Mouse (Mus musculus) left cerebral cortex, adult 2 months (tissue): ENCODE results near the gene Rfc2. TPM values are rescaled to one million over a fixed set of nuclear protein-coding genes. Genes with fewer than 3 reads are reported as not detected.

Source experiments
- DNase-seq, 2 experiments: peaks; one replicate each; pipeline ENCODE4 v3.0.0; 2021 to 2022; ENCODE audit warnings: low spot score in 2 of 2, mixed read lengths in 1 of 2; ENCODE audit errors: extremely low spot score in 1 of 2
- H3K27ac ChIP-seq: fragments of 200-600 bp; 2 replicates; pipeline ENCODE4 v1.8.1; 2022
- H3K4me3 ChIP-seq: fragments of 200-600 bp; 2 replicates; pipeline ENCODE4 v1.8.1; 2022
- CTCF ChIP-seq: fragments of 200-600 bp; IDR thresholded peaks from 2 replicates; pipeline ENCODE4 v1.8.1; 2022; ENCODE audit warnings: antibody characterized with exemption, mild to moderate bottlenecking, moderate library complexity
- intact Hi-C: fragments of 180-260 bp; cut with DNase I; formaldehyde crosslinking; loops from one replicate; pipeline ENCODE4 v1.15.1; 2025
- total RNA-seq, 2 experiments: library from RNA; stranded (reverse); gene quantifications; 2 replicates each; pipeline ENCODE4 v1.2.3; 2021

The Rfc2 gene
- total RNA-seq, 2 experiments from 2014 or later = 60.0 to 64.2 TPM

DNA sequence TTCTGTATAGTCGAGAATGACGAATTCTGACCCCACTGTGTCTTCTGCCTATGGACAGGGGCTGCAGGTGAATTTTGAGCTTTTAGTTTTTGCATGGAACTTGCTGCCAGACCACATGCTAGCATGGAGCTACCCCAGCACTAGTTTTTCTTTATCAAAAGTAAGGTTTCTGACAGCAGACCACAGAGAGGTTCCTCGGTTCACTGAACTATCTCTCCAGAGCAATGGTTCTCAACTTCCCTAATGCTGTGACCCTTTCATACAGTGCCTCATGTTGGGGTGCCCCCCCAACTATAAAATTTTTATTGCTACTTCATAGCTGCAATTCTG, 2.7 kb downstream of the Rfc2 start:
- no peak for DNase-seq
- no peak for TF ChIP-seq CTCF
- intact Hi-C loops = loop anchor here (2.0 to 10.0 kb wide), 4 partner anchors 77 to 199 kb away; no protein-coding TSS in a partner anchor
- H3K4me3 ChIP-seq = no peak overlapping the region
- no peak overlapping the region for H3K27ac ChIP-seq

DNA sequence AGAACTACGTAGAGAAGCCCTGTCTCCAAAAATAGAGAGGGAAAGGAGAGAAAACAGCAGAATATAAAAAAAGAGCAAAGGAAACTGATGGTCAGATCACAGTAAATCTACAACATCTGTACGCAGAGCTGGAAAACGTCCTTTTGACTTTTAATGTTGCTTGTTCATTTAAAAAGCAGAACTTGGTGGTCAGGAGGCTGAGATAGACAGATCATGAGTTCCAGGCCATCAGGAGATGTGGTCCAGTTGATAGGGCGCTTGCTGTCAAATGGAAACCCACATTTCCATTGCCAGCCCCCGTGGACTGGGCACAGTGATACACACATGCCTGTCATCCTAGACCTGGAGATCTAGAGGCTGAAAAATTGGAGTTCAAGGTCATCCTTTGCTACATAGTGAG, 3.6 kb downstream of the Rfc2 start:
- Histone ChIP-seq H3K4me3 (no peak overlapping the region), H3K27ac (no peak overlapping the region)
- no peak for DNase-seq
- intact Hi-C loops = loop anchor here (10.0 kb wide), 2 partner anchors 120 to 200 kb away; no protein-coding TSS in a partner anchor
- no peak for TF ChIP-seq CTCF

DNA sequence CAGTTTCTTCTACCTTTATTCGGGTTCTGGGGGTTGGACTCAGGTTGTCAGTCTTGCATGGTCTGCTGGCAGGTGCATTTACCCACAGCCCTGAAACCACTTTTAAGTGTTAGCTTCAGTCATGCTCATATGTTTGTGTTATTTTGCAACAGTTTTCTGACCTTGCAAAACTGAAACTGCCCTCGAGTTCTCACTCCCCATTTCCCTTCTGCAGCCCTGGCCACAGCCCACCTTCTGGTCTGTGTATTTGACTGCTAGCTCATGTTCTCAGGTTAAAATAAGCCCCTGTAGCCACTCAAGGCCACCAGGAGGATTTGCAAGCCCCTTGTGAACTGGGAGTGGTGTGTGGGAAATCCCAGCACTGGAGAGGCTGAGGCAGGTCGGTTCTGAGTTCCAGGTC, 8.7 kb downstream of the Rfc2 start:
- H3K4me3 ChIP-seq = no peak overlapping the region
- no peak for TF ChIP-seq CTCF
- intact Hi-C loops = loop anchor here (10.0 kb wide), 2 partner anchors 115 to 205 kb away; no protein-coding TSS in a partner anchor
- DNase-seq = no peak
- H3K27ac ChIP-seq = no peak overlapping the region

DNA sequence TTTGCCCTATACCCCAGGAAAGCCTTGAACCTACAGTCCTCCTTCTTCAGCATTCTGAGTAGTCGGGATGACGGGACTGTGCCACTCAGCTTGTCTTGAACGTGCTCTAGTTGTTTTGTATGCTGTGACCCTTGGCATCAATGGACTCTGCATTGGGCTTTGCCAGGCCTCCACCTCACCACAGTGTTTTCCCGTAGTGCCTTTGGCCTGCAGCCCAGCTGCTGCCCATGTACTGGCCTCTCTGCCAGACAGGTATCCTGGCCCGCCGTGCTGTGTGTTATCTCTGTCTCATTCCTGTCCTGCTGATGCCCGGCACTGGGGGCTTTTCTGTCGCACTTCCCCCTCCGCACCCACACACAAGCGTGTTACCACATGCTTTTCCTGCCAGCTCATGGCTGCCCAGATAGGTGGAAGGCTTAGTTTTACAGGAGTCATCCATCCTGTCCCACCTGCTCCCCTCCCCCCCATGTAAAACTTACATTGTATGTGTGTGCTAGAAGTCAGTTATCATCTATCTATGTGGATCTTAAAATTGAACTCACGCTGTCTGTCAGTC, 10.9 kb downstream of the Rfc2 start:
- TF ChIP-seq CTCF = no peak
- intact Hi-C loops = no loop called here
- Histone ChIP-seq H3K27ac (no peak overlapping the region), H3K4me3 (no peak overlapping the region)
- DNase-seq = no peak

DNA sequence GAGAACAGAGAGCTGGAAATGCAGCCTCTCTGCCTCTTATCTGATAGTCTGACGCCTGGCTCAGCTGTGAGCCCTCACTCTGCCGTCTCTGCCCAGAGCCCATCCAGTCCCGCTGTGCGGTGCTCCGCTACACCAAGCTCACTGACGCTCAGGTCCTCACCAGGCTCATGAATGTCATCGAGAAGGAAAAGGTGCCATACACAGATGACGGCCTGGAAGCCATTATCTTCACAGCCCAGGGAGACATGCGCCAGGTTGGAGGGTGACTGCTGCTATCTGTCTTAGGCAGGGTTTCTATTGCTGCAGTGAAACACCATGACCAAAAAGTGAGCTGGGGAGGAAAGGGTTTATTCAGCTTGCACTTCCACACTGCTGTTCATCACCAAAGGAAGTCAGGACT, 11.9 kb downstream of the Rfc2 start:
- Histone ChIP-seq H3K4me3 (no peak overlapping the region), H3K27ac (no peak overlapping the region)
- intact Hi-C loops = no loop called here
- TF ChIP-seq CTCF = no peak
- DNase-seq = no peak

DNA sequence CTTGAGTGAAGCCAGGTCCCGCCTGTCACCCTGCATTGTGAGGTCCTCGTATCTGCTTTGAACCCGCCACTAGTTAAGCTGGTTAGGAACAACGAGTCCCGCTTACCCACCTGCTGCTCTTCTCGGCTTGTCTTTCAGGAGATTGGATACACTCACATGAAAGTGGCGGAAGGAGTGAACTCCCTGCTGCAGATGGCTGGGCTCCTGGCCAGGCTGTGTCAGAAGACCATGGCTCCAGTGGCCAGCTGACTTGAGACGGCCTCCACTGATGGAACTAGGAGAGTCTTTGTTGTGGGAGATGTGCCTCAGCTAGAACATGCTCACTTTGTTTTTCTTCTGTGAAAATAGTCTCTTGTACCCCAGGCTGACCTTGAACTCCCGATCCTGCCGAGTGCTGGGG, 16.5 kb downstream of the Rfc2 start:
- Histone ChIP-seq H3K27ac (no peak overlapping the region), H3K4me3 (no peak overlapping the region)
- TF ChIP-seq CTCF = no peak
- DNase-seq = no peak
- intact Hi-C loops = no loop called here

DNA sequence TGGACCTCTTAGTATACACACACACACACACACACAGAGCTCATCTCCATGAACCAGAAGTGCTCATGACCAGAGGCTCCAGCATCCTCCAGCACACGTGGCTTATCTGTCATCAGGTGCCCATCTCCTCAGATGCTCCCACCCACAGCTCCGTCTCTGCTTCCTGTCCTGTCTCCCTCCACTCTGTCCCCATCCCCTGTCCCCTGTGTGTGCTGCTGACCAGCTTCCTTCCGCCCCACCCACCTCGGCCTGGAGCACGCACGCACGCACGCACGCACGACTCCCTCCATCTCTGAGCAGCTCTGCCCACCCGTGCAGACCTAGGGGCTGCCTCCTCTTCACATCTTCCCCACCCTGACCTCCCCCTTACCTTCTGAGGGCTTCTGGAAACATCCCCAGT, 23.2 kb downstream of the Rfc2 start:
- intact Hi-C loops = no loop called here
- no peak for TF ChIP-seq CTCF
- DNase-seq = no peak
- H3K27ac ChIP-seq = no peak overlapping the region
- no peak overlapping the region for H3K4me3 ChIP-seq

DNA sequence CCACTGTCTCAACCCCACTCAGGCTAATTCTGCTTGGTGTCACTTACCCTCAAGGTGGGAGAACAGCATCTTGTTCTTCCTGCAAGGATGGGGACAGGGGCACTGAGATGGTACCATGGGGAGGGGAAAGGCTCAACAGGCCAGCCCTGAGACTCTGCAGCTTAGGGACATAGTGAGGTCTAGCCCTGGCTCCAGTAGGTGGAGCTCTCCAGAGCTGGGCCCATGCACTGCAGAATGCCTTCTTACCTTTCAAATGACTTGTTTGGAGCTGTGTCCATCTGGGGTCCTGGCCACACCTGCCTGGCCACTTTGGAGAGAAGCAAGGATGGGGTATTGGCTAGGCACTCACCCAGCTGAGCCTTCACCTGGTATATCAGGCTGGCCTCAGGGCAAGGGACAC, 25.1 kb downstream of the Rfc2 start:
- Histone ChIP-seq H3K27ac (no peak overlapping the region), H3K4me3 (no peak overlapping the region)
- no peak for DNase-seq
- TF ChIP-seq CTCF = peak; percentile 31
- intact Hi-C loops = no loop called here

DNA sequence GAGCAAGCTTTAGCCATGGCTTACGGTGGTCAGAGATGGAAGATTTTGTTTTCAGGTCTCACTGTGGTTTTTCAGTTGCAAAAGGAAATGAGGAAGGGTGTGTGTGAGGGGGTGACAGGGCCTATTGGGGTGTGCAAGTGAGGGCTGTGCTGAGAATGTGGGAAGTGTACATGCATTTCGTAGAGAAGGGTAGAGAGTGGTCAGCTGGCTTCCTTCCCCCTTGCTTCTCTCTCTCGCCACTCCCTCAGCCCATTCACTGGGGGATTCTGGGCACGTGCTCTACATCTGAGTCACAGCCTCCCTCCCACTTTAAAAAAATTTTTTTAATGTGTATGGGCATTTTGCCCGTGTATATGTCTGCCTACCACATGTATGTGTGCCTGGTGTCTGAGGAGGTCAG, 26.0 kb downstream of the Rfc2 start:
- DNase-seq = no peak
- no peak overlapping the region for H3K4me3 ChIP-seq
- intact Hi-C loops = no loop called here
- no peak overlapping the region for H3K27ac ChIP-seq
- TF ChIP-seq CTCF = no peak

DNA sequence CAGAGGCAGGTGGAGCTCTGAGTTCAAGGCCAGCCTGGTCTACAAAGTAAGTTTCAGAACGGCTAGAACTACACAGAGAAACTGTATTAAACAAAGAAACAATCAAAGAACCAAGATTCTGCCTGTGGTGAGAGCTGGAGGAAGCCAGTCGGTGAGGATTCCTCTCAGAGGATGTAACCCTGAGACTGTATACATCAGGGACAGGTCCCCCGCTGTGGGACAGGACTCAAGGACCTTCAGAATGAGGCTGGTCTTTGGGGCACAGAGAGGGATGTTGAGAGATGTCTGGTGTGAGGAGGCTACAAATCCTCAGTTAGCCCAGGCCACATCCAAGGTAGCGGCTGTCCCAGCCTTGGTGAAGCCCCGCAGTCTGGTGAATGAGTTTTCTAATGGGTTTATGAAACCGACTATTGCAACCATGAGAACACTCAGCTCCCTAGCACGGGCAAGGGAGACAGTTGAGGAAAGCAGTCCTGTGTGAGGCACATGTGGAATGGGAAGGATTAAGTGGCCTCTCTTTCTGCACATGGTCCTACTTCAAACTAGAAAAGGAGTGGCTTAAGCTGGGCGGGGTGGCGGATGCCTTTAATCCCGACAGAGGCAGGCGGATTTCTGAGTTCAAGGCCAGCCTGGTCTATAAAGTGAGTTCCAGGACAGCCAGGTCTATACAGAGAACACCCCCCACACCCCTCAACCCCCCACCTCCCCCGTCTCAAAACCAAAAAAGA, 28.9 kb downstream of the Rfc2 start:
- H3K4me3 ChIP-seq = no peak overlapping the region
- intact Hi-C loops = no loop called here
- no peak for DNase-seq
- TF ChIP-seq CTCF = no peak
- no peak overlapping the region for H3K27ac ChIP-seq

DNA sequence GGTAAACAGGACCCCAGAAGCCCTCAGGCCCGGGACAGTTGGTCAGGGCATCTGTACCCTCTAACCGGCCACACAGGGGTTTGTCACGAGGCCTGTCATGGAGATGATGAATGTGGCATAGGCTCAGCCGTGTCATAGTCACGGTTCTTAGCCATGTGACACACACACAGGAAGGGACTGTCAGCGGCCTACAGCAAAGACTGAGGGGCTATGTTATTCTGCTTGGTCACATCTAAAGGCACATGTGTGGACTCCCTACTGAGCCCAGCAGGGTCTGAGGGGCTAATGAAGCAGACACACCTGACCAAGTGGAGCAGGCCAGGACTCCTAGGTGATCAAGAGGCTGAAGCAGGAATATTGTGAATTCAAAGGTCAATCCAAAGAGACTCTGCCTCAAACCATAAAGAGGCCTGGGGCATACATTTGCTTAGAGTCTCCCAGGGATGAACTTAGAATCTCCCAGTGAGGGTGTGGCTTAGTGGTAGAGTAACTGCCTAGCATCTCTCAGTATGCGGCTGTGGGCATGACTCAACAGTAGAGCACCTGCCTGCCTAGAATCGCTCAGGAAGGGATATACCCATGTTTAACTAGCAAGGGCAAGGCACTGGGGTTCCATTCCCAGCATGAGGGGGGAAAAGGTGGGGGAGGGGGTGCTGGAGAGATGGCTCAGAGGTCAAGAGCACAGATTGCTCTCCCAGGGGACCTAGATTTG, 30.8 kb downstream of the Rfc2 start:
- no peak for TF ChIP-seq CTCF
- intact Hi-C loops = no loop called here
- Histone ChIP-seq H3K4me3 (no peak overlapping the region), H3K27ac (no peak overlapping the region)
- no peak for DNase-seq

DNA sequence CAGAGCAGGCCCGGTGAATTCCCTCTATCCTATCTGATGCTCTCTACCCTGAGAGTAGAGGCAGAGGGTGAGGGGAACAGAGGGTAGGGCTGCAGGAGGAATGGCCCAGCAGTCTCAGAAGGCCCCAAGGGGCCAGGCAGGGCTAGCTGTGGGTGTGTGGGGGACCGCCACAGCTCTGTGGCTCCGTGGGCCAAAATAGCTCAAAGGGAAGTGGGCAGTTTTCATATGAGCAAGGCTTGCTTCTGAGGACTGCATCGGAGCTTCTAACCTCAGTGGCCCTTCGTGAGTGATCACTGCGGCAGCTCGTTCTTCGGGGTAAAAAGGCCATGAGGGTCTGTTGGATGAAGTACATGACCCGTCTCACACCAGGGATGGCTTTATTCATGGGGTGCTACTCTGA, 32.6 kb downstream of the Rfc2 start:
- no peak overlapping the region for H3K4me3 ChIP-seq
- DNase-seq = no peak
- no peak for TF ChIP-seq CTCF
- intact Hi-C loops = no loop called here
- H3K27ac ChIP-seq = 0 out of 2 replicates have a peak overlapping the region, but pooled peaks have one; percentile 0
